Mouse (Mus musculus): ENCODE results near the gene Gm5741.

DNA sequence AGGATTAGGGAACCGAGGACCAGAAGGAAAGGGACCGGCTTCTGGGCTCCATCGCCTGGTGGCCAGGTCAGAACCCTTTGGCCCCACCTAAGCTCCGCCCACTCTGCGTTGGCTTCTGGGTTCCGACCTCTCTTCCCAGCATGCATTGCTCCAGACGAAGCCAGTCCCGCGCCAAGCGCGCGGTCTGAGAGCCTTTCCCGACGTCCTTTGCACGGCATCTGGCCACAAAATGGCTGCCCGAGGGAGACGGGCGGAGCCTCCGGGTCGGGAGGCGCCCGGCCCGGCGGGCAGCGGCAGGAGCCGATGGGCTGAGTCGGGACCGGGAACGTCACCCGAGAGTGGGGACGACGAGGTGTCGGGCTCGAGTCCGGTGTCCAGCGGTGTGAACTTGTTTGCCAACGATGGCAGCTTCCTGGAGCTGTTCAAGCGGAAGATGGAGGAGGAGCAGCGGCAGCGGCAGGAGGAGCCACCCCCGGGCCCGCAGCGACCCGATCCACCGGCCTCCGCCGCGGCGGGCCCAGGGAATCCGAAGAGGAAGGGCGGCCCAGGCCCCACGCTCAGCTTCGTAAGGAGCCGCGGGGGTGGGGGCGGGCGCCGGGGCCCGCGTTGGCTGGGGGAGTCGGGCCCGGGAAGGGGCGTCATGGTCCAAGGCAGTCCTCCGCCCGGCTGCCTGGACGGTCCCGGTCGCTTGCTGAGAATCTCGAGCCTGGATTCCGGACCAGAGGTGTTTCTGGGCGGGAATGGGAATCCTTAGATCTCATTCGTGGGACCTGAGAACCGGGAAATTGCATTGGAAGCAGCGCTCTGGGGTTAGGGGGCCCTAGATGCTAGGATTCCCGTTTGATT lies 40.9 kb downstream of the Gm5741 start, which contains the start of gene Trir:
- peak; percentile 46 for TF ChIP-seq CTCF (IDR thresholded peaks at IDR 0.05)
- peak; percentile 88 for TF ChIP-seq EP300 (IDR thresholded peaks at IDR 0.05; ENCODE audit: insufficient read depth, low read depth, low read length)
- TF ChIP-seq POLR2A (IDR thresholded peaks at IDR 0.05; ENCODE audit: insufficient read depth, low read depth, low read length), result peak; percentile 96
